Mouse (Mus musculus) CD4-positive, CD25-positive, alpha-beta regulatory T cell, adult 4 months (primary cell): ENCODE measurements around the gene Zc3h12d. TPM values are rescaled to one million over a fixed set of nuclear protein-coding genes. Genes with fewer than 3 reads are reported as not detected.

Experiments
- ATAC-seq: one replicate; pipeline ENCODE4 v1.8.0; 2017
- polyA plus RNA-seq, 2 experiments: library from polyadenylated mRNA; unstranded; fragments of 100-300 nt; shearing (Covaris generic); gene quantifications; one replicate each; pipeline ENCODE4 v1.2.1; 2017

The Zc3h12d gene
- polyA plus RNA-seq = 10 to 100 TPM; 51.7 to 87.3 TPM

DNA sequence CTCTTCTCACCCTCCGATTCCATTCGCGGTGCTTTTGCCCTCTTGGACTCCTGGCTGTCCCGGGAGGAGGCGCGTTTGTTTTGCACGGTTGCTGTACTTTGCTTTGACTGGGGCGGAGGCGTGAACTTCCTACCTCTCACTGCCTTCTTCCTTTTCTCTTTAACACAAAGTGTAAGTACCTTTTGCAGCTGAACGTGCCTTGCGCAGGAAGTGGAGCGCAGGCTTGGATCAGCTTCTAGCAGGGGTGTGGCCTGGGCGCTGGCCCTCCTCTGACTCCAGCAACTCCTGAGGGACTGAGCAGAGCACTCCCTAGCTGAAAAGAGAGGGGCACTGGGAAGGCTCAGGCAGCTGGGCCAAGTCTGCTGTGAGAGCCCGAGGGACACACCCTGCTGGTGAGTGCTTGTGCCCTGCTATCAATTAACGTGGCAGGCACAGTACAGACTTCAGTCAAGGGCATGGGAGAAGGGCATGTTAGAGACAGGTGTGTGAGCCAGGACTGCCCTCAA, at the start of gene Zc3h12d:
Gene Zc3h12d, plus strand, starts transcription at position 300 of the 506 bp plus-strand sequence.
- ATAC-seq = peak; percentile 84

DNA sequence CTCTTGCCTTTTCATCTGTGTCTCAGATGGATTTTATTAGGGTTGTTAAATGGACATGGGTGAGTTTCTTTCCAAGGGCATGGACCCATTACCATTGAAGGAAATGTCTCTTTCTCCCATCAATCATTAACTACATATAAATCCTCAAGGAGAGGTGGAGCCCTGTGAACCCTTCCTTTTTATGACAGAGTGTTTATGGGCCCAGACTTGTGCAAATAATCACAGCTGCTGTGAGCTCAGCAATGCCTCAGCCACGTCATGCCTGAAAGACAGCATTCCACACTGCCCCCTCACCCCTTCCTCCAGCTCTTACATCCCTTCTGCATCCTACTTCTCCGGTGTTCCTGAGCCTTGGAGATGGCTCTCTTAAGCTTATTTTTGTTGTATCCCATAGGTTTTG, 45.0 kb upstream of the Zc3h12d start:
- no peak for ATAC-seq

DNA sequence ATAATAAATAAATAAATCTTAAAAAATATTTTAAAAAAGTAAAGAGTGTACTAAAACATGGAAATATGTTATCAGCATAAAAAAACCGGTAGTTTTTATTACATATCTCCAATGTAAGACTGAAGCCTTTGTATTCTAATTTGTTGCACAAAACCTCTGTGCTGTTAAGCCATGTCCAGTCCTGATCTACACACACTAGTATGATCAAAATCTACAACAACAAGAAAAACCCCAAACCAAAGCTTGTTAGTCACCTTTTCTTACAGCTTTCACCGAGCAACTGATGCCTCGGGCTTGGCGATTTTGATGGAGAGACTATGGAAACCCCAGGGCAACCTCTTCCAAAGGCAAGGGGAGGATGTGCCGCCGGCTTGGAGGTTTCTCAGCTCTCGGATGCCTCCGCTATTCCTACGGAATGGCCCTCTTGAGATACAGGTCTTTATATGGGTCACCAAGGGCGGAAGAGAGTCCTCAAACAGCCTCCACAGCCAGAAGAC, 40.0 kb upstream of the Zc3h12d start:
- peak; percentile 69 for ATAC-seq

DNA sequence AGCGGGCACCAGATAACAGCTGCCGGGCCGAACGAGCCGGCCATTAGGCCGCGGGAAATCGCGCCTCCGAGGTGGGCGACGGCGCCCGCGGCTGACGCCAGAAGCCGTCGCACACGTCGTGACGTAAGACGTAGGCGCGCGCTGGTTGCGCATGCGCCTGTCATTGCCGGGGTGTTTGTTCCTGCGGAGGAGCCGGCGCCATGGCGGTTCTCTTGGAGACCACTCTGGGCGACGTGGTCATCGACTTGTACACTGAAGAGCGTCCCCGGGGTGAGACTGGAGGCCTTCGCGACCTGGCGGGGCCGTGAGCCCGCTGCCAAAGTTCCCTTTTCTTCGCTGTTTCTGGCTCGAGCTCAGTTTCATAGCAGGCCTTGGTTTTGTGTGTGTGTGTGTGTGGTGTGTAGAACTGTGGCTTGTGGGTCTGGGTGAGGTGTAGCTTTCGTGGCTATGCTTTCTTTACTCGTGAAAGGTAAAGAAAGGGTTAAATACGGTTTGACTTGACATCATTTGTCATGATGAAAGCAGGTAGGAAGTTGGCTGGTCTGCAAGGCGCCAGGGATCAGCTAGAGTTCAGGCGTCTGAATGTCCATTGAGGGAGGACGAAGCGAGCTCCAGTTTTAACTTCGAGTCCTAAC, 39.4 kb upstream of the Zc3h12d start, which contains the start of the genes Ginm1 and Ppil4:
Gene Ginm1, minus strand, starts transcription at position 74 of the 635 bp plus-strand sequence.
Gene Ppil4, plus strand, starts transcription at position 141 of the 635 bp plus-strand sequence.
- ATAC-seq = peak; percentile 90

DNA sequence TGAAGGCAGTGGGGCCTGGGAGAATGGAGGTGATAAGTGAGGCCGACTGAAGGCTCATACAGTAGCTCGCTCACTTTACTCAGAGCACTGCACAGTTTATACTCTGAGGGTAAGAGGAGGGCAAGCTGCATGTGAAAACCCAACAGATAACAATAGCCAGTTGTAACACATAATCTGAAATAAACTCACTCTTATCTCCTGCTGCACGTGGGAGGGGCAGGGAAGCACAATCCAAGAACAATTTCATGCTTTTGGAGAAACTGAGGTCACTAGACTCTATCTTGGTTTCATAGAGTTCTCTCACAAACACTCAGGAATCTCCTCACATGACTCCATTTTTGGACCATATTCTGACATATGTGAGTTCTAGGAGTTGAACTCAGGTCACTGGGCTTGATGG, 31.0 kb upstream of the Zc3h12d start:
- no peak for ATAC-seq

DNA sequence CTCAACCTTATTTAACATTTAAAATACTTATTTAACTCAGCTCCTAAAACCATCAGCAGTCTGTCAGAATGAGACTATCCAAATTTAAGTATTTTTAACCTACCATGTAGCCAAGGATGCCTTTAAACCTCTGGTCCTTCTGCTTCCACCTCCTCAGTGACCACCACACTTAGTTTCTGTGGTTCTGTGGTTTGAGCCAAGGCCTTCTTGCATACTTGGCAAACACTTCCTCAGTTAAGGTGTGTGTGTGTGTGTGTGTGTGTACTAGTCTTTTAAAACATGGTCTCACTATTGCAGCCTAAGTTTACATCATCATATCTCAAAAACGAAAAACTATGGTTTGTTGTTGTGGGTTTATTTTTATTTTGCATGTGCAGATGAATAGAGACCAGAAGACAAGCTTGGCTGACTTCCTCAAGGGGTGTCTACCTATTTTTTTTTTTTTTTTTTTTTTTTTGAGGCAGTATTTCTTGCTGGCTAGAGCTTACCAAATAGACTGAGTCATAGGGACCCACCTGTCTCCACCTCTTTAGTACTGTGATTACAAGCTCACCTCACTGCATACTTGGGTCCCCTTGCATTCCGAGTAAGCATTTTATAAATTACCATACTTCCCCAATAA, 29.6 kb upstream of the Zc3h12d start:
- no peak for ATAC-seq

DNA sequence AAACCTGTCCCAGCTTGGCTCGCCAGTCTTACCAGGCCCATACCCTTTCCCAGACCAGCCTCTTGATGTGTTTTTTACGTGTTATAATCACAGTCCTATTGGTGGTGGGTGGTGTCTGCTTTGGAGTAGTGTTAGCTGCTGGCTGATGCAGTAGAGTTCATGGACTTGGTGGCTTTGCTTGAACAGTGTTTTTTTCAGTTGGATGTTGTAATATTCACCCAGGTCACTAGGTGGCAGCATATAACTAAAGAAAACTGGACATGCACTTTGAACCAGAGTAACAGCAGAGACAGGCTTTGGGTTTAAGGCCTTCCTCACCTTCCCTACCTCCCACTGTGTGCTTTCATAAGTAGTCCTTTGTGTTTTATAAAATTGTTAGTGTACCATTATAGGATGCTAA, 22.3 kb upstream of the Zc3h12d start:
- peak; percentile 93 for ATAC-seq

DNA sequence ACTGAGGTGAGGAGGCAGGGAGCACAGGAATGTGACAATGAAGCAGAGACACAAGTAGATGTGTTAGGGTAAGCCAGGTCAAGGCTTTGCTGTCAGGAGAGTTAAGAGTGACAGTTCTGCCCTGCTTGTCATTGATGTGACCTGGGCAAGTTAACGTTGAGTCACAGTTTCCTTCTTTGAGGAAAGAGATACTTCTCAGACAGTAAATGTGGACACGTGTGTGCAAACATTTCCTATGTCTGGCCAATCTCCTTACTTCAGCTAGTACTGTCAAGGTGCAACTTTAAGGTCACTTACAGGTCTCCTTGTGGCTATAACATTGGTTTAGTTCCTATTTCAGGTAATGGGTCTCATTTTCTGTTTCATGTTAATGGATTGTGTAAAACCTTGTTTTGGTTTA, 15.8 kb upstream of the Zc3h12d start:
- ATAC-seq = peak; percentile 55

DNA sequence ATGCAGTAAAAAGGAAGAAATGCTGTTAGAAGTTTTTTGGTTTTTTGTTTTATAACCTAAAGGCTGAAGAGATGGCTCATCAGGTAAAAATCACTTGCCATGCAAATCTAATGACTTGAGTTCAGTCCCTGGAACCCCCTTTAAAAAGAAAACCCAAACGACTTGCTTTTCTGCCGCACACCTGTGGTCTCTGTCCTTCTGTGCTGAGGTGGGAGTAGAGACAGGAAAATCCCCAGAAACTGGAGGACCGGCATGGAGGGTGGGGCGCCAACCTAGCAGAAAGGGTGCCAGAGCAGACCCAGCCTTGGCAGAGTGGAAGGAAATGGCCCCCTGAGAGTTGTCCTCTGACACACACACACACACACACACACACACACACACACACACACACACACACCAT, 13.6 kb upstream of the Zc3h12d start:
- peak; percentile 44 for ATAC-seq

DNA sequence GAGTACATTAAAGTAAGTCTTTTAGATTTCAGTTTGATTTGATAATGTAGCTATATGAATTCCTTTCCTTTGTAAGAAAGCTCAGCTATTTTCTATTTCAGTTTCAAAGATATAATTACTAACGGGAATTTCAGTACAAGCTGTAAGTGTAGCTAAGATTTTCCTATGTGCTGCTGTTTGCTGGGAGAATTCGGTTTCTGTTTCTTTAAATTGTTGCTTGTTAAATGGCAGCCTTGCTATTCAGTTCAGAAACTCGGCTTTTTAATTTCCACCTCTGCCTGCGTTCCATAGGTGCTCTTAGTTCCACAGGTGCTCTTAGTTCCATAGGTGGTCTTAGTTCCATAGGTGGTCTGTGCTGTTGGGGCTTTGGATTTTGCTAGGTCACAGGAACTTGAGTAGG, 13.1 kb upstream of the Zc3h12d start:
- no peak for ATAC-seq

DNA sequence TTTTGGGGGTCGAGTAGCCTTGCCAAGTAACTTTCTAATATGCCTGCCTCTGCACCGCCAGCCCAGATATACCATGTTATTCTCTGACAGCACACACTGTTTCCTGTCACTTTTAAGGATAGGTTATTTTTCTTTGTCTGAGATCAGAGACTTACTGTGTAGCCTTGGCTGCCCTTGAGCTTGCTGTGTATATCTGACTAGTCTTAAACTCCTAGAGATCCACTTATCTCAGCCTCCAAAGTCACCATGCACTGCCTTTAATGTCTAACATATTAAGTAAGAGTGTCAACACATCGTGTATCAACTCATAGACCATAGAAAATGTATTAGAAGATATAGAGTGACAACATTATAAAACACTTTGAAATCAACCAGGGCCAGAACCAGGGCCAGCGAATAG, 12.7 kb upstream of the Zc3h12d start:
- ATAC-seq = peak; percentile 46

DNA sequence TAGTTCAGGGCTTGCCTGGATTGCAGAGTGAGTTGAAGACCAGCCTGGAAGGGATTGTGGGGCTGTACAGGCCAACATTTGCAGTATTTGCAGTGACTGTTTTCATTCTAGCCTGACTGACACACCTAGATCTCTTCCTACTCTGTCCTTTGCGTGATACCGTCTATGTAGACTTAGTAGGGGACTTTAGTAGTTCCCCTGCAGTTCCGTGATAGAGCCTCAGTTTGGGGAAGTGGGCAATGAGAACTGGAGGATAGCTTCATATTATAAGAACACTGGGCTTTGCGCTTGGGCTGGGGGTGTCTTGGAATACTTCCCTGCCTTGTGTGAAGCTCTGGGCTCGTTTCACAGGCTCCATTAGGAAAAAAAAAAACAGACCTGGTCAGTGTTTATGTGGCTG, 12.1 kb upstream of the Zc3h12d start:
- no peak for ATAC-seq

DNA sequence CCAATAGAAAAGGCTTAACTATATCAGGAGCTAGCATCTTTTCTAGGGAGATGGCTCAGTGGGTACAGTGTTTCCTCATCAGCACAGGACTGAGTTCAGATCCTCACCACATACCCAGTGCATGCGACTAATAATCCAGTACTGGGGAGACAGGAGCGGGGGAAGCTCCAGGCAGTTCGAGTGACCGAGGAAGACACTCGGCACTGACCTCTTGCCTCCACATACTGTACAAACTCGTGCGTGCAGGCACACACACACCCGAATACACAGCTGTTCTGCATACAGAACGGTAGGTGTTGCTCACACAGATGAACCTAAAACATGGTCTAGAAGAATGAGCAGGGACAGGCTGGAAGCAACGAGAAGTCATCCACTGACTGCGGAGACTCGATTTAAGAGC, 10.3 kb upstream of the Zc3h12d start:
- no peak for ATAC-seq

DNA sequence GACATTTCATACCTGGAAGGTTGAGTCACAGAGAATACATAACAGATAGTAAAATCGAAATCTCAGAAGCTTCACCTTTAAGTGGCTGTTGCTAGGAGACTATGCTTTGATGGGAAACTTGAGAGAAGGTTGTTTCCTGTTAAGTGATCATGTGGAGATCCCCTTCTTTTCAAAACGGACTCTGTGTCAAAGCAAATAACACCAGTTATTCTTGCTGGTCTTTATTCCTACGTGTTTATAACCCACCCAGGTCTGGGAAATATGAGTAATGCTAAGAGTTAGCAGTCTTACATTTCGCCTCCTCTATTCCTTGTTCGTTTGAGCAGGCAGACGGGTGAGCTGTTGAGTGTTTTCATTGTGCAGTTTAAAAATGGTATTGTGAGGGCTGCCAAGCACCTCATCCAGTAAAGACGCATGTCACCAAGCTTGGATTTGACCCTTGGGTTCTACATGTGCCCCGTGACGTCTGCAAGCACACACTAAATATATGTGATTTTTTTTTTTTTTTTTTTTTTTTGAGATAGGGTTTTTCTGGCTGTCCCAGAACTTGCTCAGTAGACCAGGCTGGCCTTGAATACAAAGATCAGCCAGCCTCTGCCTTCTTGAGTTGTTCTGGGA, 7.5 kb upstream of the Zc3h12d start:
- ATAC-seq = peak; percentile 87

DNA sequence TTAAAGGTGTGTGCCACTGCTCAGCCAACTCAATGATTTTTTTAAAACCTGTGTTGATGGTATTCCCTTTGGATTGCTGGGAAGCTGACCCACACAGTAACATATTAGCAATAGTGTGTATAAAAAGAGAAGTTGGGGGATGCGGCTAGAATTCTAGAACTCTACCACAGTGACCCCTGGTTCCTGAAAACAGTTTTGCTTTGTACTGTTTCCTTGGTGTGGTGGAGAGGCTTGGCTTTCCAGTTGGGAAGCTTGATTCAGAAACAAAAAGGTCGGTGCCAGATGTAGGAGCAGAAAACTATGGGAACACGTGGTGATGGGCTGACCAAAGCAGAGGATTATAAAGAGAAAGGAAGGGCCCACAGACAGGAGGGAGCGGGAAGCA, 7.0 kb upstream of the Zc3h12d start:
- no peak for ATAC-seq

DNA sequence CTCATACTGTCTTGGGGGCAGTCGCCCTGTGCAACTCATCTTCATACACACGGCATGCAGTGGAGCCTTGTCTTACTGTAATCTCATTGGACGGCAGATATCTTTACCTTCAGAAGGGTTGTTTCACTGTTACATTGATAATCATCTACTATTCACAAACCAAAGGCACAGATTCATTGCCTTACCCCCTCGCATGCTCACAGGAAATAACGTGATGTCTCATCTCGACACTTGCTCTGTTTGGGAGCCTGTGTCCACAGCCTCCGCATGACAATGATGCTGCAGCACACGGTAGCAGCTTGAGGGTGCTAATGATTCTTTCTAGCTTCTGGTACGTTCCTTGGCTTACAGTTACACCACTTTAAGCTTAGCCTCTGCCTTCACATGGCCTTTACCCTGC, 6.2 kb upstream of the Zc3h12d start:
- peak; percentile 64 for ATAC-seq

DNA sequence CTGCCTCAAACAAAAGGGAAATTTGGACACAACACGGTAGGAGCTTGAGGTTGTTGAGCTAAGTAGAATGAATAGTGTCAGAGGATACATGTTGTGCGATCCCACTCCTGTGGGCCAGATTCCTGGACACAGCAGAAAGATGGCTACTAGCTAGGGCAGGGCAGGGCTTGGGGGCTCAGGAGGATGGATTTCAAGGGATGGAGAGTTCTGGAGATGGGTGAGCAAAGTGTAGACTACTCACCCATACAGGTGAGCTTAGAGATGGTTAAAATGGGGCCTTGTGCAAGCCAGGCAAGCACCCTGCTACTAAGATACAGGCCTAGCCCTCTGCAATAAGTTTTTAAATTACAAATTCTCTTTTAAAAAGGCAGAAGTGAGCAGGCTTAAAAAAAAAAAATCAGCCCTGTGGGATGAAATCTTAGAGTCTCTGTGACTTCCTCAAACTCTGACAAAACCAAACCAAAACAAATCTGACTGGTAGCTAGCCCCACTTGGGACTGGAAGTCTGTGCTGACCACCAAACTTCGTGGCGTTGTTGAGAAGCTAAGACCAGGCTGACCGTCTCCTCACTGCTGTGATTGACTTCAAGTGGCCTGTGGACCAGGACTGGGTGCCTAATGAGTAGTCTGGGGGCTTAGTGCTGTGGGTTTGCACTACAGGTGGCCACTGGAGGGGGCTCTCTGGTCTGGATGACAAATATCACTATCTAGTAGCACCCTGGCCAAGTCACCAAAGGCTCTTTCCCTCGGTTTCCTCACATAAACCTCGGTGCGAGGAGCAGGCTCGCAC, 1.3 kb downstream of the Zc3h12d start:
- no peak for ATAC-seq

DNA sequence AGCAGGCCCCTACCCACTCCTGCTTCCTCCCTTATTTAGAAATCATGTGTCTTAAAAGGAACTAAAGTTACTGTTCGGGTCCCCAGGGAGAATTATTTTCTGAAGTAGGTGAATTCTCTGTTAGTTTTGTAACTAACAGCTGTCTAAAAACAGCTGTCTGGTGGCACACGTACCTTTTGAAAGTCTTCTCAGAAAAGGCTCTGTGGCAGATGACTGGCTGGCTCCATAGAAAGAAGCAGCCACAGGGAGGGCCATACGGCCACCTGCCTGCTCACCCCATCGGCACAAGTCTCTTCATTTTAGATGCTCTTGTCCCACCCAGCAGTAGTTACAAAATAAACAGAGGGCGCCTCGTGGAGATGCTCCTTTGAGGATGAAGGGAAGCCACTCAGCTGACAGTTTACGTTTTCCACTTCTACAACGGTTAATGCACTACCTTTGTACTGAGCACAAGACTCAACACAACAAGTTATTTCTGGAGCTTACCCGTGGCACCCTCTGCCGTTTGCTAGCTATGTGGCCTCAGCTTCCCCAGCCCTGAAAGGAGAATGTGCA, 2.5 kb downstream of the Zc3h12d start:
- peak; percentile 3 for ATAC-seq

DNA sequence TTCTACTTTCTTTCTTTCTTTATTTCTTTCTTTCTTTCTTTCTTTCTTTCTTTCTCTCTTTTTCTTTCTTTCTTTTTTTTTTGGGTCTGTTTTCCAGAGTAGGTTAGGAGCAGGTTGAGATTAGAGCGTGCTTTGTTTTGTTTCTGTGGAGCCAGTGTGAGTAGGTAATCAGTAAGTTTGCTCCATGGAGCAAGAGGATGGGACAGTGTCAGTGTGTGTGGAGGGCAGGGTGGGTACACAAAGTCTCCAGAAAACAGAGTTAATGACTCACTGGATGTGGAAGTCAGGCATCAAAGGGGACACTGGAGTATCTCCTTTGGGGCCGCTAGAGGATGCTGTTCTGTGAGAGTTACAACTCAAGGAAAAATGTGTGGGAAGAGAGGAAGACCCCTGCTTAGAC, 4.6 kb downstream of the Zc3h12d start:
- no peak for ATAC-seq

DNA sequence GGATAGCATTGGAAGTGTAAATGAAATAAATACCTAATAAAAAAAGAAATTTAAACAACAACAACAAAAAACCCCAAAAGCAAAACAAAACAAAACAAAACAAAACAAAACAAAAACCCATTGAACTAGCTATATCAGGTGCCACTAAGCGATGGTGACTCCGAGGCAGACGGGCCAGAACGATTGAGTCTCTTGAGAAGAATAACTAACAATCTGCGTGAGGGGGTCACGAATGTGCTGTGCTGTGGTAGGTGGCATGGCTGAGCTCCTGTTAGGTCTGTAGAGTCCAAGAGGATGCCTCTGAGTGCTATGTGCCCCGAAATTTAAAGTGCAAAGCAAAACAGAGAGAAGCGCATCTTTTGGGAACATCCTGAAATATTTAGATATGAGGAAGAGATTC, 5.2 kb downstream of the Zc3h12d start:
- ATAC-seq = no peak

DNA sequence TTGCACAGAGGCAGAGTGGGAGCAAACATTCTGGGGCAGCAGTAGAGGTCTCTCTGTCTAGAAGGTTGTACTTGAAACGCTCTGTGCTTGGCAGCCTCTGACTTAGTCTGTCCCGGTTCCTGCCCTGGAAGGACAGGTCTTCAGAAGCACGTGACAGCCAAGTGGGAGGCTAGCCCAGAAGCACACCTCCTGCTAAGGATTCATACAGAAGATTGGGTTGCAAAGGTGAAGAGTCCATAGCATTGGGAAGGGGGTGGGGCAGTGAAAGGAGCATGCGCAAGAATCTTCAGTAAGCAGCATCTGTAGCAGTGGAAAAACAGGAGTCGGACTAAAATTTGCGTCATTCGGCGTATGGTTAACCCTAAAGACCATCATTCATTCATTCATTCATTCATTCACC, 5.8 kb downstream of the Zc3h12d start:
- peak; percentile 1 for ATAC-seq

DNA sequence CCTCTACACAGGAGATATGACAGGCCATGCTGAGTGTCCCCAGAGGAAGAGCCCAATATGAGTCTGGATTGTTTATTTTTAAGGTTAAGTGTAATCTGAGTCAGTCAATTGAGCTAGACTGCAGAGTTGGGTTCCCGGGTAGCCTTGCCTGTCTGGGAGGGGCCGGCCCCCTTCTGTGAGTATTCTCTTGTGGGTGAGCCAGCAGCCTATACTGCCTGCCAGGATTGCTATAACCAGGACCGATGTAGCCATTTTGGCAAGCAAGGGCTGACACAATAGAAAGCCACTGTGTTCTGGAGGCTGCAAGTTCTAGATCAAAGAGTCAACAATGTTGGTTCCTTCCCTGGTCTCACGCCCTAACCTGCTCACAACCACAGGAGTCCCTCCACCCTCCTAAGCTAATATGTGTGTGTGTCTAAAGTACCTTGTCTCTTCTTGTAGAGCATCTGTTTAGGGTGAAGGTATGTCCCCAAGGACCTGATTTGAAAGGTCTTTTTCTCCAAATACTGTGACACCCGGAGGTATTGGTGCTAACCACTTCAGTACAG, 6.7 kb downstream of the Zc3h12d start:
- peak; percentile 15 for ATAC-seq
